Mouse (Mus musculus): ENCODE measurements at regions not wholly inside any gene's neighbourhood (a gene's known extent, or its start where the extent isn't known, plus 50 kb on each side); places are given as distances from the start of the nearest gene placed in this dataset.

DNA sequence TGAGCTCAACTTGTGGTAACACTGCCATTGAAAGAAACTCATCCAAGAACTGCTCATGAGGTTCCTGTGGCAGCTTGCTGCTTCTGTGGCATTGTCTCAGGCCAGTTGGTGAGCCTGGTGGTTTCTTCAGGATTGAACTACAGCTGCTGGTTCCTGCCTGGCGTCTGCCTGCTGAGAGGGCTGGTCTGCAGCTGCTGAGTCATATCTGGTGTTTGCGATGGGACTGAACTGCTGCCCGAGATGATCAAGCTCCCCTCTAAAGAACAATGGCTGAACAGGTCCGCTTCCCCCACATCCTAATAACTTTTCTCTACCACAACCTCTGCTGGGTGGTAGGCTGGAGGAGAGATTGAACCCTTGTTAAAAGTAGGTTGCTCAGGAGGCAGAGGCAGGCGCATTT lies 57.4 kb upstream of the Ipo5 start:
- no peak for DNase-seq
- intact Hi-C loops (cut with DNase I), result no loop called here

DNA sequence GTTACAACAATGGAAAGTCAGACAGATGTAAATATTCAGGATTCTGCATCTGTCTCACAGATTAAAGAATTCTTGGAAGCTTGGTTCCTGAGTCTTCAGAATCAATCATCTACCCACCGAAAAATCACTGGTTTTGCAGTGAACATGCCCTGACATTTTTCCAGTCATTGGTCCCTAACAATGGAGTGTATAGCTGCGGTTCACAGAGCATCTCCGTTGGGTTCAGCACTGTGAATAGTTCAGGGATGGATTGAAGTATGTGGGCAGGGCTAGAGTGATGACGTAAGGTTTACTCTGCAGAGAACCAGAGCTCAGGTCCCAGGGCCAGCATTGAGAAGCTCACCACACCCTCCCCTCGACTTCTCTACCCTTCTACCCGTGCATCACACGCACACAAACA lies 56.5 kb upstream of the Ipo5 start:
- no peak for DNase-seq
- intact Hi-C loops (cut with DNase I), result no loop called here

DNA sequence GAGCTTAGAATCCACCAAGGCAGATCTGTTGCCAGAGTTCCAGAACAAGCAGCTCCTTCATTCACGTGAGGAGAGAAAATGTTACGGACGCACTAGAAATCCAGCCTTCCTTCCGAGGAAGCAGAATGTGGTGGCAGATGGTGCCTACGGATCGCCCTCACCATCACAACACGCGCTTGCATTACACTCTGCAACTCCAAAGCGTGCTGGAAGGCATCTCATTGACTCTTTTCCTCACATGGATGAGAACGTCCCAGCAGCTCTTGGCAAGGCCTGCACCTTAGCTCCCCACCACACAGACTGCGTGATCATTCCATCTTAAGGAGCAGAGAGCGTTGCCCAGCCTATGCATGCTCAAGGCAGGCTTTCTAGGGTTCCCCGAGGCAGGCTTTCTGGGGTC lies 55.8 kb upstream of the Ipo5 start:
- intact Hi-C loops (cut with DNase I), result no loop called here
- DNase-seq, result no peak

All from heart, postnatal 36 days (tissue).